Mouse (Mus musculus) limb, embryonic 14.5 days (tissue): ENCODE data around the gene Slc1a2. TPM values are rescaled to one million over a fixed set of nuclear protein-coding genes. Genes with fewer than 3 reads are reported as not detected.

Experiments used
- ATAC-seq: fragments of 200-750 bp; cut with Nextera tagmentation; 2 replicates; pipeline ENCODE4 v1.8.0; 2017; ENCODE audit warnings: low read depth, moderate number of reproducible peaks, moderate TSS enrichment; ENCODE audit not compliant: low FRiP score
- DNase-seq: peaks from one replicate; pipeline ENCODE4 v3.0.0-alpha.2; 2015; ENCODE audit warnings: low spot score
- H3K27ac ChIP-seq: fragments of 300-500 bp; sonication (generic); replicated peaks from 2 replicates; pipeline ENCODE4 v1.5.1; 2014; ENCODE audit warnings: low read depth, mild to moderate bottlenecking, low read length, moderate library complexity, mixed read lengths
- H3K27me3 ChIP-seq: fragments of 300-500 bp; sonication (generic); 2 replicates; pipeline ENCODE4 v1.6.1; 2014; ENCODE audit warnings: low read length, mixed read lengths; ENCODE audit not compliant: control insufficient read depth, insufficient read depth
- H3K36me3 ChIP-seq: fragments of 300-500 bp; sonication (generic); 2 replicates; pipeline ENCODE4 v1.6.1; 2014; ENCODE audit warnings: mild to moderate bottlenecking, low read length, moderate library complexity, mixed read lengths; ENCODE audit not compliant: control insufficient read depth, insufficient read depth
- H3K4me1 ChIP-seq: fragments of 300-500 bp; sonication (generic); 2 replicates; pipeline ENCODE4 v1.6.1; 2014; ENCODE audit warnings: antibody characterized with exemption, low read length, mixed read lengths; ENCODE audit not compliant: control insufficient read depth, insufficient read depth
- H3K4me2 ChIP-seq: fragments of 300-500 bp; sonication (generic); replicated peaks from 2 replicates; pipeline ENCODE4 v1.6.1; 2014; ENCODE audit warnings: low read depth, mild to moderate bottlenecking, low read length, moderate library complexity; ENCODE audit not compliant: severe bottlenecking
- H3K4me3 ChIP-seq: fragments of 300-500 bp; sonication (generic); replicated peaks from 2 replicates; pipeline ENCODE4 v1.5.1; 2014; ENCODE audit warnings: low read length
- H3K9ac ChIP-seq: fragments of 300-500 bp; sonication (generic); 2 replicates; pipeline ENCODE4 v1.6.1; 2014; ENCODE audit warnings: mild to moderate bottlenecking, low read depth, low read length, moderate library complexity; ENCODE audit not compliant: severe bottlenecking
- H3K9me3 ChIP-seq: fragments of 300-500 bp; sonication (generic); 2 replicates; pipeline ENCODE4 v1.6.1; 2016; ENCODE audit warnings: low read length; ENCODE audit not compliant: control insufficient read depth
- POLR2A ChIP-seq: fragments of 200-500 bp; IDR thresholded peaks from 2 replicates; pipeline ENCODE4 v1.8.0; 2012; ENCODE audit warnings: inconsistent platforms, mild to moderate bottlenecking, moderate library complexity, borderline replicate concordance; ENCODE audit not compliant: insufficient read depth, insufficient read length; ENCODE audit errors: extremely low read depth
- WGBS: fragments of 180-500 bp; shearing (Covaris S2); extraction: QIAGEN DNeasy Blood & Tissue Kit; methylation state at CpG from one replicate; pipeline ENCODE4 v1.1.7; 2014; 5-methylcytosine and 5-hydroxymethylcytosine counted together
- polyA plus RNA-seq, 2 experiments: library from polyadenylated mRNA; depleted of rRNA in 1 of 2; stranded (reverse) in 1 of 2; unstranded in 1 of 2; fragments of >200 nt; fragmentation: Nextera tagmentation in 1 of 2; extraction: Ambion mirVana in 1 of 2; gene quantifications; 2 replicates each; pipeline versions ENCODE4 v1.2.1 to v1.2.3; 2012 to 2014

The Slc1a2 gene
- polyA plus RNA-seq, 2 experiments, result 0.89 to 1.6 TPM

DNA sequence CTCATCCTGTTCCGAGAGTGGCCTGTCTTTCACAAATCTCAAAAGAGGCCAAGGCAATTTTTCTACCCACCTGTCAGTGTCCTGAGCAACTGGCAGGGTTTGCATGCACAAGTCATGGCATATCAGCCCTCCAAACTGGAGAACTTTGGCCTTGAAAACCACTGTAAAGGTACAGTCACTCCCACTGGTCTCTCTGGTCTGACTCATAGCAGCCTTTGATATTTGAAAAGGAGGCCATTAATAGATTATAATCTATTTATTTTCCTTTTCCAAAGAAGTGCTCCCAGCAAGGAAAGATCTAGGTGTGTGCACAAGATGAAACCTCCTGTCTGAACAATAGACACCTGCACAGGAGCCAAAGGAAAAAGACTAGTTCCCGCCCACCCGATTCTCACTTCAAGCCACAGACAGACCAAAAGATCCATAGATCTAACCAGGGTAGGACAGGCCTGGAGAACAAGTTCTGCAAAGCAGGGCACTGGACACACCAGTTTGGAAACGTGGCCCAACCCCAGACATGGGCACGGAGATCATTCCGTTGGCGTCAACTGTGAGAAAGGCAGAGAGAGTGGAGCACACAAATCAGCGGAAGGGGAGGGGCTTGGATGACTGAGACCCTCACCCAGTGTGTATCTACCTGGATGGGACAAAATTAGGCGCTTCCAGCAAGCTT is 167.6 kb downstream of the Slc1a2 start:
- Histone ChIP-seq H3K27ac (no peak overlapping the region), H3K27me3 (no peaks in the 10 kb centered on the region), H3K4me2 (no peak overlapping the region), H3K9ac (no peak overlapping the region), H3K4me1 (peaks cover 6% of the 10 kb centered on the region; the same call in 1 of the 2 replicates), H3K9me3 (no peaks in the 10 kb centered on the region), H3K36me3 (no peaks in the 10 kb centered on the region), H3K4me3 (no peak overlapping the region)
- no peak for ATAC-seq
- no peak for TF ChIP-seq POLR2A
- DNase-seq, result no peak
- WGBS, result 89% methylated on average over 9 of the region's 9 CpGs

DNA sequence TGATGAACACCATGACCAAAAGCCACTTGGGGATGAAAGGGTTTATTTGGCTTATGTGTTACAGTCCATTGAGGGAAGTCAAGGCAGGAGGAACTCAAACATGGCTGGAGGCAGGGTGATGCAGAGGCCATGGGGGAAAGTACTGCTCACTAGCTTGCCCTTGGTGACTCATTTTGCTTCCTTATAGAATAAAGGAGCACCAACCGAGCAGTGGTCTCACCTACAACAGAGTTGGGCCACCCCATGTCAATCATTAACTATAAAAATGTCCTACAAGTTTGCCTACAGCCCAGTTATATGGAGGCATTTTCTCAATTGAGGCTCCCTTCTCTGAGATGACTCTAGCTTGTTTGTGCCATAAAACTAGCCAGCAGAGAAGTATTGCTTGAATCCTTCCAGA is 169.4 kb downstream of the Slc1a2 start:
- ATAC-seq, result no peak
- no peak overlapping the region for H3K27ac ChIP-seq
- H3K27me3 ChIP-seq, result no peaks in the 10 kb centered on the region

DNA sequence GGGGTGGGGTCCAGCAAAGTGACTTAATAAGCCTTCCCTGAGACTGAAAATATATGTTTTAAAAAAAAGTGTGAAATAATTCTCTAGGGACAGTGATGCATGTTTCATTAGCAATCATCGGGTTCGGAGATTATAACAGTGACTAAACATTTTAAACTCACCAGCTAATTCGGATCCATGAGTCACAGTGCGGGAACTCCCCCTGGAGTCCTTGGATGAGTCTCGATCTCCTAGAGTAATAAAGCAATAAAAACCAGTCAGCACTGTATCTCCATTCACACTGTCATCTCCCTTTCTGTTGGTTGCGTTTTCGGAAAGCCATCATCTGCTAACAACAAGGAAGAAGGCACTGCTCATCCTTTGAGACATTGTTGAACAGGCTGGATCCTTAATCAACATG is 169.9 kb downstream of the Slc1a2 start:
- H3K36me3 ChIP-seq, result no peaks in the 10 kb centered on the region
- DNase-seq (no peak), ATAC-seq (no peak)
- no peak overlapping the region for H3K9ac ChIP-seq
- H3K4me2 ChIP-seq, result no peak overlapping the region
- TF ChIP-seq POLR2A, result no peak
- no peak overlapping the region for H3K4me3 ChIP-seq
- H3K9me3 ChIP-seq, result no peaks in the 10 kb centered on the region
- H3K4me1 ChIP-seq, result peaks cover 6% of the 10 kb centered on the region; the same call in 1 of the 2 replicates
- H3K27me3 ChIP-seq, result no peaks in the 10 kb centered on the region
- no peak overlapping the region for H3K27ac ChIP-seq
- 69% methylated on average over 7 of the region's 7 CpGs for WGBS

More for the DNA sequence above, 169.4 kb downstream of the Slc1a2 start:
- Histone ChIP-seq H3K4me2 (no peak overlapping the region), H3K9me3 (no peaks in the 10 kb centered on the region), H3K36me3 (no peaks in the 10 kb centered on the region), H3K9ac (no peak overlapping the region), H3K4me3 (no peak overlapping the region), H3K4me1 (peaks cover 6% of the 10 kb centered on the region; the same call in 1 of the 2 replicates)
- no peak for DNase-seq
- WGBS, result 82% methylated on average over 1 of the region's 1 CpGs
- no peak for TF ChIP-seq POLR2A

DNA sequence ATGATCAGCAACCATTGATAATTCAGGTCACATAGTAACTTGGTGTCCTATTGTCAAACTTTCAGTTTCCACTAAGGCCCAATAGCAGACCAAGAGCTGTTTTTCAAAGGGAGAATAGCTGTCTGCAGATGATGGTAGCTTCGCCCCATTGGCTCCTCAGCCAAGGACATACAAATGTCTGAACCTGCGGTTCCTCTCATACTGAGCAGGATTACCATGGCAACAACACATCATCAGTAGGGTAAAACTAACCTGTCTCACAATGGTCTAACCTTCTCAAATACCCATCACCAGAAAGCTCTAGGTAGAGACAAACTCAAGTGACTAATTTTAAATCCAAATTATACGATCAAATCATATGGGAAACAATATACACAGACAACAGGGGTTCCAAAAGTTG is 170.7 kb downstream of the Slc1a2 start:
- no peaks in the 10 kb centered on the region for H3K27me3 ChIP-seq
- no peak overlapping the region for H3K9ac ChIP-seq
- DNase-seq (no peak), ATAC-seq (peak; percentile 73; the same call in 1 of the 2 replicates)
- H3K4me3 ChIP-seq, result no peak overlapping the region
- H3K9me3 ChIP-seq, result no peaks in the 10 kb centered on the region
- WGBS, result 85% methylated on average over 3 of the region's 3 CpGs
- no peak overlapping the region for H3K4me2 ChIP-seq
- peaks cover 2% of the 10 kb centered on the region; the same call in 1 of the 2 replicates for H3K4me1 ChIP-seq
- no peak for TF ChIP-seq POLR2A
- no peak overlapping the region for H3K27ac ChIP-seq
- no peaks in the 10 kb centered on the region for H3K36me3 ChIP-seq

DNA sequence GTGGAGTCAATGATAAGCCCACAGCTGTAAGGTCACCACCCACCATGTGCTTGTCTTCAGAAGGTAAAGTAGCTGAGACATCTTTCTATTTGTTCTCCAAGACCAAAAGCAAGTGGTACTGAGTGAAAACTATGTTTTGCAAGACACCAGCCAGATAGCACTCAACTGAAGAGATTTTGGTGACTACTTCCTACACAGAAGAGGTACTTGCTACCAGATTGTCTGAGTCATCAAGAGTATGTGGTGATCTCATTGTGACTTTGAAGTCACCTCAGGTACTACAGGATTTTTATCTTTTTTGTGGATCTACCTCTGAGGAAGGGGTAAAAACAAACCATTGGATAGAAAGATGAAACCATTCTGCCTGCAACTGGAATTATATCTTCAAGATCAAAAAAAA is 173.1 kb downstream of the Slc1a2 start:
- H3K9me3 ChIP-seq, result no peaks in the 10 kb centered on the region
- ATAC-seq, result no peak

DNA sequence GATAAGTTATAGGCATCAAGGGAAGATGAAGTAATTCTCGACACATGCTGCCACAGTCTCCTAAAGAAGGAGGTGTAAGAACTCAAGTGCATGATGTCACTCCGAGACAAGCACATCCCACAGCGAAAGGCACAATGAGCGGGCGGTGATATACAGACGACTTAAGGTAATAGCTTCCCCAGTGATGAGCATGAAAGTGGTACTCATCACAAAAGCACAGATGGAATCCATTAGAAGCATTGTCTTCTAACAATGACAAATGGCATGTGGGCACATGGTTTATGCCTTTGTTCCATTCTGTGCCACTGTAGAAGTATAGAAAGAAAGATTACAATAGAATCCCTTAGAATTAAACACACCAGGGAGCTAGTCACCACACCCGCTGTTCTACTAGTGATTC is 179.7 kb downstream of the Slc1a2 start:
- Histone ChIP-seq H3K4me2 (no peak overlapping the region), H3K36me3 (no peaks in the 10 kb centered on the region), H3K27me3 (no peaks in the 10 kb centered on the region), H3K4me1 (no peaks in the 10 kb centered on the region), H3K4me3 (no peak overlapping the region), H3K9ac (no peak overlapping the region), H3K27ac (no peak overlapping the region), H3K9me3 (no peaks in the 10 kb centered on the region)
- TF ChIP-seq POLR2A, result no peak
- 92% methylated on average over 7 of the region's 7 CpGs for WGBS
- no peak for ATAC-seq
- no peak for DNase-seq

More for the DNA sequence above, 173.1 kb downstream of the Slc1a2 start:
- no peak overlapping the region for H3K9ac ChIP-seq
- DNase-seq, result no peak
- no peak overlapping the region for H3K4me3 ChIP-seq
- TF ChIP-seq POLR2A, result no peak
- H3K27me3 ChIP-seq, result no peaks in the 10 kb centered on the region
- H3K27ac ChIP-seq, result no peak overlapping the region
- no peak overlapping the region for H3K4me2 ChIP-seq
- no peaks in the 10 kb centered on the region for H3K4me1 ChIP-seq
- no peaks in the 10 kb centered on the region for H3K36me3 ChIP-seq

Other genes starting within 250 kb of the Slc1a2 start
- 38.8 and 46.5 TPM in 2 replicates for gene Fjx1, start 206.2 kb upstream of the Slc1a2 start, polyA plus RNA-seq (2012; rRNA removed)
- gene Fjx1, start 206.2 kb upstream of the Slc1a2 start, polyA plus RNA-seq (2014; fragmentation: Nextera tagmentation; extraction: Ambion mirVana), result 25.5 and 30.3 TPM in 2 replicates
- gene Pamr1, start 108.6 kb upstream of the Slc1a2 start, polyA plus RNA-seq (2012; rRNA removed), result 70.8 and 73.4 TPM in 2 replicates
- 58.9 and 63.6 TPM in 2 replicates for gene Pamr1, start 108.6 kb upstream of the Slc1a2 start, polyA plus RNA-seq (2014; fragmentation: Nextera tagmentation; extraction: Ambion mirVana)
- 29.3 and 32.1 TPM in 2 replicates for gene Cd44, start 243.0 kb downstream of the Slc1a2 start, polyA plus RNA-seq (2012; rRNA removed)
- 39.5 and 46.3 TPM in 2 replicates for gene Cd44, start 243.0 kb downstream of the Slc1a2 start, polyA plus RNA-seq (2014; fragmentation: Nextera tagmentation; extraction: Ambion mirVana)